Mouse (Mus musculus) yolk sac, embryonic 10.5 days (tissue): ENCODE measurements around the gene Slc45a1.
"Not testable (repeated sequence)": the region's sequence is repeated elsewhere in the genome, so short reads cannot be mapped to it uniquely, and the experiment has no call there.

ENCODE experiments used
- DNase-seq: peaks from one replicate; pipeline ENCODE4 v3.0.0-alpha.2; 2017; ENCODE audit warnings: low spot score

The Slc45a1 gene

DNA sequence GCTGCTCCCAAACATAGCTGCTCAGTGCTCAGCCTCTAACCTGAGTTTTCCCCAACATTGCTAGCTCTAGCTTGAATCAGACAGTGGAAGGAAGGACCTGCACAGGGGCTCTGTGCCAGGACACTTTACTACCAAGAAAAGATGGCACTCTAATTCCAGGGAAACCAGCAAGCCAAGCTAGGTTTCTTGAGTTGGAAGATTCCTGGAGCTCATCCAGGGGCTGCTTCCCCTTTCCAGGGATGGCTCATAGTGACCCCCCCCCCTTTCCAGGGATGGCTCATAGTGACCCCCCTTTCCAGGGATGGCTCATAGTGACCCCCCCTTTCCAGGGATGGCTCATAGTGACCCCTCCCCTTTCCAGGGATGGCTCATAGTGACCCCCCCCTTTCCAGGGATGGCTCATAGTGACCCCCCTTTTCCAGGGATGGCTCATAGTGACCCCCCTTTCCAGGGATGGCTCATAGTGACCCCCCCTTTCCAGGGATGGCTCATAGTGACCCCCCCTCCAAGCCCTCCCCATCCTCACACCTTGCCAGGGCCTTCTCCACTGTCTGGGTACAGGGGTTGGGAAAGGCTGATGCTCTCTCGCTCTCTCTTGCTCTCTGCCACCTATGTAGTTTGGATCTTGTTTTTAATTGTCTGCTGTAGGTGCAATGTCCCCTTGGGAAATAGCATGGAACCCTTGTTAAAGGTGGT is 48.5 kb downstream of the Slc45a1 start:
- no peak for DNase-seq

DNA sequence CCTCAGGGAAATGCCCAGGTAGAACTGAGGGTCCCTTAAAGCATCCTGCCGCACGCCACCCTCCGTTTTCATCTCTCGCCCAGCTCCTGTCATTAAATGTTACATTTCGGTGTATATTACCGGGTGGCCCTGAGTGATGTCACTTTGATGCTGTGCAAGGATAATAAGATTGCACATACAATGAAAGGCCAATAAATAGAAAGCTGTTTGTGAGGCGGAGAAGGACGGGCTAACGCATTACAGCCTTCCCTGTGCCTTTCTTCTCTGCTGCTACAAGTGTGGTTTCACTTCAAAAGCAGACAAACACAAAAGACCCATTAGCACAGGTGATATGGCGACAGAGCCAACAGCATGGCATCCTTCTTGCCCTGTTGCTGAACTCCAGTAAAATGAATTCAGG is 50.5 kb downstream of the Slc45a1 start:
- no peak for DNase-seq

DNA sequence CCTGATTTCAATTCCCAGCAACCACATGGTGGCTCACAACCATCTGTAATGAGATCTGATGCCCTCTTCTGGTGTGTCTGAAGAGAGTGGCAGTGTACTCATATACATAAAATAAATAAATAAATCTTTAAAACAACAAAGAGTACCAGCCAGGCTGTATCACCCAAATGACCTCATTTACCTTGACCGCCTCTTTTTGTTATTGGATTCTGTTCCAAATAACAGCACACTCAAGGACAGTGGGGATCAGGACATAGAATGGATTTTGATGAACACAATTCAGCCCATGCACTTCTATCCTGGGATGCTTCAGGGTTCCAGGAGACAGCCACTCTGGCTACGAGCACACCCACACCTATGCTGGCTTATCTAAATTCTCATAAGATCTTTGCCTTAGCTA is 51.5 kb downstream of the Slc45a1 start:
- DNase-seq: not testable (repeated sequence)

DNA sequence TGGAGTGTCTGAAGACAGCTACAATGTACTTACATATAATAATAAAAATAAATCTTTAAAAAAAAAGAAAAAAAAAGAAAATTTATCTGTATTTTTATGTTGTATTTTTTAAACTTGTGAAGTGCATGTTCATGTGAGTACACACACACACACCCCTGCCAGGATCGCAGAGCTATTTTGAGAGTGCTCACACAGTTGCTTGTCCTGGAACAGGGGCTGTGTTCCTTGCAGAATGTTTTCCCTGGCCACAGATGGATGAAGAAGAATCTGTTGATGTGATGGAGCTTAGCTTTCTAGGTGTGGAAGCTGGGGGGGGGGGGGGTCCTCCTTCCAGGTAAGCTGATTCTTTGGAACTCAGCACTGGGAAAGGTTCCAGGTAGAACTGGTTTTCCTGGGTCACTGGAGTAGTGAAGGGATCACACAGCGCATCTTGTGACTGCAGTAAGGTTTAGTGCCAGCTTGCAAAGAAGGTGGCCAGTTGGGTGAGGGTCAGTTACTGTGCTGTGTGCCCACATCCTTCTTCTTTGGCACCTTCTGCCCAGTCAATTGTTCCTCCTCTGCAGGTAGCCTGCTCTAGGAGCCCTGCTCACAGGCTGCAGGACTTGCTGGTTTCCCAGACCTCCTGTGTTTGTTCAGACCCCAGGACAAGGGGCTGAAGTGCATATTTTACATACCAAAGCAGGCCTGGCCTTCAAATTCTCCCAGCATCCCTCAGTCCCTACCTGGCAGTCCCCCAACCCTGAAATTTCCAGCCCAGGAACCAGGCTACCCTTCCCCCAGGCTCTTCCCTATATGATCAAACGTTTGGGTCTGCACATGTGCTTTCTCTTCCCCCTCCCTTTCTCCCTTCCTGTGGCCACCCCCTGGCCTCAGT is 52.6 kb downstream of the Slc45a1 start:
- peak; percentile 38 for DNase-seq

DNA sequence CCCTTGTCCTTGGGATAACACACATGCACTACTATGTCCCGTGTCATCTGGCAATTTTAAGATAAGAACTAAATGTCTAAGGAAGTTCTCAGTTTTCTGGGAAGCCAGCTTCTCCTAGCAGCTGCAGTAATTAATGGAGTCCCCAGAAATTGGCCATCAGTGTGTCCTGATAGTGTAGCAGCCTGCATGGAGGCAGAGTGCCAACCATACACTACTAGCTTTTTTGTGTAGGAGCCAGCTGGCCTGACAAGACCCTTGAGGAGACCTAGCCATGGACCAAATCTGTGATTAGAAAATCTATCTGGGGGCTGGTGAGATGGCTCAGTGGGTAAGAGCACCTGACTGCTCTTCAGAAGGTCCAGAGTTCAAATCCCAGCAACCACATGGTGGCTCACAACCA is 53.3 kb downstream of the Slc45a1 start:
- no peak for DNase-seq

DNA sequence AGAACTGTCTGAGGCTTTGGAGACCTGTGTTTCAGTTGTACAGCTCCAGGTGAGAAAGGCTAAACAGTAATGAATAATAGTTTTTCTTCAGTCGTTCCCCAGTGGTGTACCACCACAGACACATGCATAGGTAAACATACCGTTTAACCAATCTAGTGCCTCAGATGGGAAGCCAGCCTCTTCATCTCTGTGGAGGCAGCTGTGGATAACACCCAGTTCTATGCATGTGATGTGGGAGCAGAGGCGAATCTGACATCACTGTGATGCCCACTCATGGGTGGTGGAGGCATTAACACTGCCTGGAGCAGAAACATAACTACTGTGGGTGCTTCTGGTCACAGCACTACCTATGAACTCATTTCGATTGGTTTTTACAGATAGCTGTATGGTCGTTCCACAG is 56.0 kb downstream of the Slc45a1 start:
- no peak for DNase-seq

DNA sequence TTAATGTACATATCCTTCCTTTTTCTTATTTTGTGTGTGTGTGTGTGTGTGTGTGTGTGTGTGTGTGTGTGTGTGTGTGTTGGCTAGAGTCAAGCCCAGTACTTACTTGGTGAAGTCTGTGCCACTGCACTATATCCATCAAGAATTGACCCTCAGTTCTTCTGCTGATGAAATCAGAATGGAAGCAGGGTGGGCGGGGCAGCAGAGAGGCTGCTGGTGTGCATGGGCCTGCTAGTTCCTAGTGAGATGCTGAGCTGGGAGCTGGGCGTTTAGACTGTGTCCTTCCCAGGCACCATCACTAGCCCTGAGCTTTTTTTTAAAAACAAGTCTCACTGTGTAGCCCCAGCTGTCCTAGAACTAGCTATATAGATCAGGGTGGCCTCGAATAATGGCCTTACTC is 56.9 kb downstream of the Slc45a1 start:
- no peak for DNase-seq

DNA sequence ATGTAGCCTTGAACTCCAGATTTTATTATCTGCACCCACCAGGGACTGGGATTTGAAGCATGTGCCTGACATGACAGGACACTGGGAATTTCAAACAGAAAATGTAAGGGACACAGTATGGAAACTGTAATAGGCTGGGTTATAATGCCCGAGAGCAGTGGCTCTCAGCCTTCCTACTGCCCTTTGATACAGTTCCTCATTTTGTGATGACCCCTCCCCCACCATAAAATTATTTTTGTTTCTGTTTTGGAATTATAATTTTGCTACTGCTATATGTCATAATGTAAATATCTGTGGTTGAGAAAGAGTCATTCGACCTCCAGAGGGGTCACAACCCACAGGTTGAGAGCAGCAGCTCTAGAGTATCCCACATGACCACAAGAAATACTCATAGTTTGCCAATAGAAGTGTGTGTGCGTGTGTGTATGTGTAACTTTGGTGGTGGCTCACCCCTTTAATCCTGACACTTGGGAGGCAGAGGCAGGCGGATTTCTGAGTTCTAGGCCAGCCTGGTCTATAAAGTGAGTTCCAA is 57.6 kb downstream of the Slc45a1 start:
- no peak for DNase-seq

DNA sequence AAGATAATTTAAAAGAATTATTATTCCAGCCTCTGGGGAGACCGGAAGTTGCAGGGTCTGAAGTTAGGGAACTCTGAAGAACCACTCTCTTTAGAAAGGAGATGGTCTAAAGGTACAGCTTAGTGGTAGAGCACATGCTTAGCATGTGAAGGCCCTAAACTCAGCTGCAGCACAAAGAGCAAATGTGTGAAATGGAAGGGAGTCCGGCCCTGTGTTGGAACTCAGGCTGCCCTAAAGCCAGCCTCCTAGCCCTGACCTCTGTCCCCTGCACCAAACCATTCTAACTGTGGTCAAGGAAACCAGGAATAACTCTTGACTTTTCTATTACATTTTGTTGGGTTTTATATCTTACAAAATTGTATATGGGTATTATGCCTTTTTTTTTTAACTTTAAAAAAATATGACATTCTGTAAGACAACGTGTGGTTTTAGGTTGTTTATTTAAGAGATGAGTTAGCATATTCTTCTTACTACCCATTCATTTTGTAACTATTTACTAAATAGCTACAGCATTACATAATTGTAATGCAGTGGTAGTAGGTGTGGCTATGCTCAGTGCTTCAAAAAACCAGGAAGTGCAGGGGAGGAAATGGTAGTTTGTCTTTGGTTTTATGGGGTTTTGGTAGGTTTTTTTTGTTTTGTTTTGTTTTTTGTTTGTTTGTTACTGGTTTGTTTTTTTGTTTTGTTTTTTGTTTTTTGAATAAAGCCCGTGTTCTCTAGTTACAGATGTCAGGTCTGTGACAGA is 58.3 kb downstream of the Slc45a1 start:
- DNase-seq: no peak

DNA sequence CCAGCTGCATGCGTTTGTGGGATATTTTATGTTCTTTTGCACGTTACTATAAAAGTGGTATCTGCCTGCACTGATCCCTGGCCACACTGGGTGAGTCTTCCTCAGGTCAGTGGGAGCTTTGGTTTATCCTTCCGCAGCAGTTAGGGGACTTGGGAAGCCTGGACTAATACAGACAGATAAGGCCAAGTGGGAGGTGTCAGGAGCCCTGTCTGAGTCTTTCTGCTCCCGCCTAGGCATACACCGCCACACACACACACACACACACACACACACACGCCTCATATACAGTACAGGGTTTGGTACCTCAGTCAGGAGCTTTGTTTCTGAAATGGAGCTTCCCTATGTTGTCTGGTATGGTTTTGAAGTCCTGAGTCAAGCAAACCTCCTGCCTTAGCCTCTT is 59.9 kb downstream of the Slc45a1 start:
- no peak for DNase-seq

DNA sequence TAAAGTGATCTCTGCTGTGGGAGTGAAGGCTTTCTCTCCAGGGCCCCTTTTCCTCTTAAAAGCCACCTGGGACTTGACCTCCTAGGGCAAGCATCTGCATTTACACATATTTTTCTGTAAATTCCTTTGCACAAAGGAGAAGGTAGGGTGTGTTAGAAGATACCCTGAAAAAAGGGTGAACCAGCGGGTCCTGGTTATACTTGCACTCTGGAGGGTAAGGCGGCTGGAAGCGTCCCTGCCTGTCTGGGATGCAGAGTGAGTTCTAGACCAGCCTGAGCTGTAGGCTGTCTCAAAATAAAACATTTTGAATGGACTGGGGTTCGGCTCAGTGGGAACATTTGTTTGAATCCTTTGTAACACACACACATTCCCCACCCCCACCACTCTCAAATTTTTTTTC is 60.4 kb downstream of the Slc45a1 start:
- no peak for DNase-seq

DNA sequence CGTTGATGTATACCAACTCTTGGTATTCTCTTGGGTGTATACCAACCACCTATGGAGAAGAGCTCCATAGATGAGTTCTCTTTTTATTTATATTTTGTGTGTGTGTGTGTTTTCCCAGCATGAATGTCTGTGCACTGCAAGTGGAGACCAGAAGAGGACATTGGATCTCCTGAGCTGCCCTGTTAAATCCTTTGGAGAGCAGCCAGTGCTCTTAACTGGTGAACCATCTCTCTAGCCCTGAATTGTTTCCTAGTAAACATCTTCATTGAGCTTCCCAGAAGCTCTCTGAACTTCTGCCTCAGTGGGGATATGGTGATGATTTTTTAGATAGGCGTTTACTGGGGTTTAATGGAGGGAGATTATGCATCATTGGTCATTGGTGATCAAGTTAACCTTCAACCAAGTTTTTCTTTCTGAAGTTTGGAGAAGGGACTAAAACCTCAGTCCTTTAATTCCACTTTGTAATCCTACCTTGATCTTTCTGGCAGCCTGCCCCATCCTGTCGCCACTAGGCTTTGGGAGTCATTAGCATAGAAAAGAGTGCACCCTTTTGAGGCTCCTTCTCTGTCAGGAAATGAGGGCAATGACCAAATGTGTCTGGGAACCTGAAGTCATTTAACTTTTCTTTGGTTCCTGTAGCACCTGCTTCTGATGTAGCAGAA is 61.2 kb downstream of the Slc45a1 start:
- DNase-seq: no peak

DNA sequence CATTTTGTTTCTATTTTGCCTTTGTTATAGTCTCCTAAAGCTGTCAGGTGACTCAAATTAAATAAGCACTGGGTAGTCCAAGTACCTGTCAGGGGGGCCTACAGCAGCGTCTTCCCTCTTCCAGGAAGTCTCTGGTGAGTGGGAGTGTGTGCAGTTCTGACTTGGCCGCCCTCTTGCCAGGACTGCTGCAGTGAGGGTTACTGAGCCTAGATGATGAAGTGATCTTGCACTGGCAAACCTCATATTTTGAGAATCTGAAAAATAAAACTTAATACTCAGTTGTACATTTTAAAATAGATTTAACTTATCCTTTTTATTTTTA is 63.7 kb downstream of the Slc45a1 start:
- no peak for DNase-seq

DNA sequence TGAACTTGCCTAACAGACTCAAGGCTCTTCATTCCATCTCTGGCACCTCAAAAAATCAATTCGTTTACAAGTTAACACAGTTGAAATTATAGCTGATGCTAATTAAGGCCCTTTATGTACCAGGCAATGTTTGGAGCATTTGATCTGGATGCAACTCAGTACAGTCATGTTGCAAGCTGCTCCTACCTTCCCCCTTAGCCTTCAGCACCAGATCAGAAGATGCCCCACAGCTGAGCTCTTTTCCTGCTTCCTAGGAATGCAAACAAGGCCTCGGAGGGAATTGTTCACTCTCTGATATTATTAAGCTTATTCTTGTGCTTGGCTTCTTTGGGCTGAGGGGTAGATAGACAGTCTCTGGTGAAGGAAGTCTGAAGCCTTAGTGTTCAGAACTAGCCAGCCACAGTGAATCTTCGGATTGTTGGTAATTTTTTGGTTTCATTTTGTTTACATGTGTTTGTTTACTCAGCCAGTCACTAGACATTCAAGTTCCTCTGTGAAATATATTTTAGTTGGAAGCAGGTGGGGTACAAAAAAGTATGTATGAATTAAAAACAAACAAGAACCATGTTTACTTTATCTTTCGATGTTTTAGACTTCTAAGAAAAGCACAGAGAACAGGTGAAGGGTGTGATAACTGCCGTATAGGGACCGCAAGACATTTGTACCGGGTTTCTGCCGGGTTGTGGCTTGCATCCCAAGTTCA is 64.2 kb downstream of the Slc45a1 start:
- no peak for DNase-seq

DNA sequence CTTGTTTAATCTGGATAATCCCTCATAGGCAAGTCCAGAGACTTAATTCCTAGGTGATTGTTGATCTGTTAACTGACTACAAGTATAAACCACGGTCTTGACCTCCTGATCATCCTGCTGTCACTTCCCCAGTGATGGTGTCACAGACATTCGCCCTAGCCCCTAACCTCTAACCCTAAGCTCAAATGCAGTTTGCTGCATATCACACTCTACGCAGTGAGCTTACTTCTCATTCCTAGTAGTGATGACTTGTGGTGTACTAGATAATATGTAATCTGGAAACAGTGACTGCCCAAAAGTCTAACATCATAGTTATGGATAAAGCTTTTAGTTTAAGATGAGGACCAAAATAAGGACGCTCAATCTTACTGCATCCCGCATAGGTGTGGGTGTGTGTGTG is 65.7 kb downstream of the Slc45a1 start:
- DNase-seq: no peak

DNA sequence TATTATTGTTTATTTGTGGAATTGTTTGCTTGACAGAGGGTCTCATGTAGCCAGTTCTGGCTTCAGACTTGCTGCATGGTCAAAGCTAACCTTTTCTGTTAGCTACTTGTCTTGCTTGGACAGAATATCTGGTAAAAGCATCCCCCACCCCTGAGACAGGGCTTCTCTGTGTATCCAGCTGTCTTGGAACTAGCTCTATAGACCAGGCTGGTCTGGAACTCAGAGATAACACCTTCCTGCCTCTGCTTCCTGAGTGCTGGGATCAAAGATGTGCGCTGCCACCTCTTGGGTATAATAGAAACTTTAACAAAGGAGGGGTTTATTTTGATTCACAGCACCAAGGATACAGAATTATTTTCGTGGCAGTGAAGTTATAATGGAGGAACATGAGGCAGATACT is 66.2 kb downstream of the Slc45a1 start:
- no peak for DNase-seq

DNA sequence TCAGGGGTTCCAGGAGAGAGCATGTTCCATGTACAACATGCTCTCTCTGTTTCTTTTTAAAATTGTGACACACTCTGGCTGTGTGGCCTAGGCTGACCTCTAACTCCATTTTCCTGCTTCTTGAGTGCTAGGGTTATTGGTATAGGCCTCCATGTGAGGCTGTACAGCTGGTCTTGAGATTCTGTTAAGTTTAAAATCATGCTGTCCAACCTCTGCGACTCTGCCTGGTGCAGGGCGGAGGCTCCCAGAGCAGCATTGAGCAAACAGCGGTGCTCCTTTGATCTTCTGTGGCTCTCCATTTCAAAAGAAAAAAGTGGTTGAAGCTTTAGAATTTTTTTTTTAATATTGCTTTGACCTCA is 68.2 kb downstream of the Slc45a1 start:
- no peak for DNase-seq

DNA sequence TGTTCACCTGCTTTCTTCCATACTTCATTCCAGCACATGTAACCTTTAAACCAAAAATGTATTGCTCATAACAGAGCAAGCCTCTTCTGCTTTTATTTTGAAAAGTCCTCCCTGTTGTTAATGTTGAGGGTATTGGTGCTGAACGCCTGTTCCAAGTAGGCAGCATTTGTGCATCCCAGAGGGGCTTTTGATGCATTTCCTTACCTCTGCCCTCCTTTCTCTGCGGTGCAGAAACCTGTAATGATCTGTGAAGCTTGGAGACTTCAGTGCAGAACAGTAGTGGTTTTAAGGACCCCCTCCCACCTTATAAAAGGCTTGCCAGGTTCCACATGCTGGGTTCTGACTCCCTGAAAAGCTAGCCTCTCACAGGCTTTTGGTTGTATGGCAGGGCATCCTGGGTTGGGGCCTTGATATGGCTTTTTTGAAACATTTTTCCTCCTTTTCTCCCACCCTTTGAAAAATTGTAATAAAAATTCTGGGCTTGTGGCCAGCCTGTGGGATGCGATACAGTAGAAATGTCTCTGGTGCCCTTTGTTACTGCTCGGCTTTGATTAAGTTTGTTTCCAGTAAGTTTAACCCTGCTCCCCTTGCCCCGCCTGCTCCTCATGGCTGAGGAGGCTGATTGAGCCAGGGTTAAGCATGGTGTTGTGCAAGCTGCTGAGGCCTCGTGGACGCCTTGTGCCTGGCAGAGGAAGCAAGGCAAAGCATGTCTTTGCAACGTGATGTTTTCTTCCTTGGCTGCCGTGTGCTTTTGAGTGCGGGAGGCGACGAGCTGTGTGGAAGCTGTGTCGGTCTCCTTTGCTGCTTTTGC is 68.8 kb downstream of the Slc45a1 start:
- DNase-seq: peak; percentile 70

DNA sequence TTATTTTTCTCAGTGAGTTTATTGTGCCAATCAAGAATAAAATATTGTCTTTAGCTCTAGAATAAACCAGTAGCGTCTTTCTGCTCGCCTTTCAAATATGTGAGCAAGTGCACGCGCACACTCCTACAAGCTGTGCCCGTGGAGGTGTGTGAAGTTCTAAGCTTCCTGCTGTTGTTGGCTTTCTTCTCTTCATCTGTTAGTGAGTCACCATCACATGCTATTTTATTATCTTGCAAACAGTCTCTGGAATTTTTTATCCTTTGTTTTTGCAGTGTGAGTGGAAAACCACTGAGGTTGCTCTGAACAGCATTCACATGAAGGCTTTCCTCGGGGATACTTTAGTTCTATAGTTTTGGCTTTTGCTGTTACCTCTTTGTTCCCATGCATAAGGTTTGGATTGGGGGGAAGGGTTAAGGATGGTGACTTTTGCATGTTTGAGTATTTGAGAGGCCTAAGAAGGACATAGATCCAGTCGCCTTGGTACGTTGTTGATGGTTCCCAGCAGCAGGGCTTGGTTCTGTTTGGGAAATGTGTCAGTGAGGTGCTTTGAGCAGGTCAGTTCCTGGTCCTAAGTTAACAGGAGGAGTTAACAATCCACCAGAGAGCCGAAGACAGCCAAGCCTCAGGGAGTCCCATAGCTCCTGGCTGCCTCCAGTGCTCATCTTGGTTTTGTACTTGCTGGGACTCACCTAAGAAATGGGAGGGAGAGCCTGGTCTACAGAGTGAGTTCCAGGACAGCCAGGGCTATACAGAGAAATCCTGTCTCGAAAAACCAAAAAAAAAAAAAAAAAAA is 69.8 kb downstream of the Slc45a1 start:
- DNase-seq: no peak
